Mouse (Mus musculus) heart, adult 2 months (tissue): ENCODE data around the gene Abhd5. TPM values are rescaled to one million over a fixed set of nuclear protein-coding genes. Genes with fewer than 3 reads are reported as not detected.

Experiments
- DNase-seq, 2 experiments: peaks; one replicate each; pipeline ENCODE4 v3.0.0; 2021
- H3K27ac ChIP-seq: fragments of 200-600 bp; 2 replicates; pipeline ENCODE4 v1.8.1; 2022
- H3K27me3 ChIP-seq: fragments of 200-500 bp; 2 replicates; pipeline ENCODE4 v1.6.1; 2012; ENCODE audit warnings: mild to moderate bottlenecking, low read length, inconsistent platforms, mixed read lengths; ENCODE audit not compliant: control insufficient read depth, insufficient read depth
- H3K36me3 ChIP-seq: fragments of 200-500 bp; 2 replicates; pipeline ENCODE4 v1.6.1; 2012; ENCODE audit warnings: low read length, inconsistent platforms; ENCODE audit not compliant: control insufficient read depth, insufficient read depth
- H3K4me1 ChIP-seq: fragments of 200-500 bp; 2 replicates; pipeline ENCODE4 v1.6.1; 2011; ENCODE audit warnings: low read length; ENCODE audit not compliant: control insufficient read depth, insufficient read depth
- H3K4me3 ChIP-seq: fragments of 200-600 bp; 2 replicates; pipeline ENCODE4 v1.8.1; 2022
- H3K79me2 ChIP-seq: fragments of 200-500 bp; replicated peaks from 2 replicates; pipeline ENCODE4 v1.6.1; 2012; ENCODE audit warnings: mild to moderate bottlenecking, inconsistent platforms, low read length, moderate library complexity, mixed read lengths; ENCODE audit not compliant: control insufficient read depth, insufficient read depth
- H3K9ac ChIP-seq: fragments of 200-500 bp; 2 replicates; pipeline ENCODE4 v1.6.1; 2012; ENCODE audit warnings: low read depth, mild to moderate bottlenecking, control low read depth, inconsistent platforms, low read length, mixed read lengths
- CTCF ChIP-seq: fragments of 200-600 bp; IDR thresholded peaks from 2 replicates; pipeline ENCODE4 v1.8.1; 2022; ENCODE audit warnings: antibody characterized with exemption, mild to moderate bottlenecking, moderate library complexity
- EP300 ChIP-seq: fragments of 200-500 bp; IDR thresholded peaks from 2 replicates; pipeline ENCODE4 v1.6.1; 2011; ENCODE audit warnings: low read depth, low read length, control low read depth; ENCODE audit not compliant: insufficient read depth
- POLR2A ChIP-seq: fragments of 200-500 bp; IDR thresholded peaks from 2 replicates; pipeline ENCODE4 v1.6.1; 2011; ENCODE audit warnings: mild to moderate bottlenecking, low read depth, low read length, control low read depth; ENCODE audit not compliant: insufficient read depth
- WGBS: fragments of 180-500 bp; shearing (Covaris S2); methylation state at CpG from one replicate; pipeline ENCODE4 v1.1.7; 2018; 5-methylcytosine and 5-hydroxymethylcytosine counted together
- intact Hi-C: fragments of 180-260 bp; cut with DNase I; formaldehyde crosslinking; loops from one replicate; pipeline ENCODE4 v1.15.1; 2025
- polyA plus RNA-seq: library from polyadenylated mRNA; depleted of rRNA; stranded (reverse); fragments of >200 nt; gene quantifications from 2 replicates; pipeline ENCODE4 v1.2.3, GENCODE M21; 2012
- total RNA-seq, 2 experiments: library from RNA; stranded (reverse); gene quantifications; 2 replicates each; pipeline ENCODE4 v1.2.3; 2021

The Abhd5 gene
- total and polyA plus RNA-seq, 3 experiments = 31.8 to 63.2 (median 53.3) TPM

- intact Hi-C loops = loop anchor here (10.0 kb wide), 3 partner anchors 63 to 503 kb away; partner anchors contain the start of genes Ano10 and Higd1a
- 82% methylated on average over 1 of the region's 1 CpGs for WGBS
- no peak for DNase-seq
Measured at GRCm38 (mm10) chr9:122357626-122358025, 6.2 kb downstream of the Abhd5 start.

GRCm38 (mm10) chr9:122364171-122364570 is 12.8 kb downstream of the Abhd5 start:
- H3K79me2 ChIP-seq = no peaks in the 10 kb centered on the region
- no peaks in the 10 kb centered on the region for H3K27me3 ChIP-seq
- H3K27ac ChIP-seq = no peak overlapping the region
- TF ChIP-seq EP300 (no peak), CTCF (no peak), POLR2A (no peak)
- no peaks in the 10 kb centered on the region for H3K36me3 ChIP-seq
- no peak for DNase-seq
- WGBS = 95% methylated on average over 1 of the region's 1 CpGs
- H3K9ac ChIP-seq = no peak overlapping the region
- H3K4me1 ChIP-seq = peaks cover 2% of the 10 kb centered on the region; the same call in 1 of the 2 replicates
- H3K4me3 ChIP-seq = no peak overlapping the region
- intact Hi-C loops = no loop called here

More at GRCm38 (mm10) chr9:122357626-122358025, 6.2 kb downstream of the Abhd5 start:
- no peaks in the 10 kb centered on the region; the same call in 1 of the 2 replicates for H3K79me2 ChIP-seq
- no peak overlapping the region for H3K4me3 ChIP-seq
- H3K27me3 ChIP-seq = no peaks in the 10 kb centered on the region
- peaks cover 5% of the 10 kb centered on the region for H3K4me1 ChIP-seq
- no peak overlapping the region for H3K9ac ChIP-seq
- H3K36me3 ChIP-seq = peaks cover 12% of the 10 kb centered on the region
- TF ChIP-seq POLR2A = no peak
- H3K27ac ChIP-seq = no peak overlapping the region

GRCm38 (mm10) chr9:122370292-122370794 is 18.9 kb downstream of the Abhd5 start:
- Histone ChIP-seq H3K27me3 (0 out of 2 replicates have a peak, but pooled peaks cover 1% of the 10 kb centered on the region), H3K4me3 (no peak overlapping the region), H3K36me3 (peaks cover 4% of the 10 kb centered on the region; the same call in 1 of the 2 replicates), H3K9ac (no peak overlapping the region), H3K79me2 (peaks cover 2% of the 10 kb centered on the region), H3K27ac (no peak overlapping the region), H3K4me1 (peaks cover 4% of the 10 kb centered on the region)
- intact Hi-C loops = no loop called here
- WGBS = 92% methylated on average over 6 of the region's 6 CpGs
- no peak for TF ChIP-seq POLR2A
- TF ChIP-seq CTCF = no peak
- TF ChIP-seq EP300 = no peak
- DNase-seq = no peak

- no peak for DNase-seq
- H3K79me2 ChIP-seq = peaks cover 2% of the 10 kb centered on the region
- H3K9ac ChIP-seq = no peak overlapping the region
- TF ChIP-seq CTCF (no peak), POLR2A (no peak), EP300 (no peak)
- intact Hi-C loops = no loop called here
- H3K4me3 ChIP-seq = no peak overlapping the region
- H3K36me3 ChIP-seq = peaks cover 4% of the 10 kb centered on the region; the same call in 1 of the 2 replicates
- 20% methylated on average over 4 of the region's 4 CpGs for WGBS
- H3K27ac ChIP-seq = no peak overlapping the region
- 0 out of 2 replicates have a peak, but pooled peaks cover 1% of the 10 kb centered on the region for H3K27me3 ChIP-seq
- peaks cover 3% of the 10 kb centered on the region for H3K4me1 ChIP-seq
Measured at GRCm38 (mm10) chr9:122372506-122372905, 21.1 kb downstream of the Abhd5 start.

GRCm38 (mm10) chr9:122372991-122373390 is 21.6 kb downstream of the Abhd5 start:
- peaks cover 2% of the 10 kb centered on the region for H3K79me2 ChIP-seq
- H3K9ac ChIP-seq = no peak overlapping the region
- H3K4me3 ChIP-seq = no peak overlapping the region
- WGBS = 49% methylated on average over 1 of the region's 1 CpGs
- TF ChIP-seq EP300 (no peak), POLR2A (no peak), CTCF (no peak)
- no peak overlapping the region for H3K27ac ChIP-seq
- intact Hi-C loops = no loop called here
- H3K4me1 ChIP-seq = peaks cover 3% of the 10 kb centered on the region
- 0 out of 2 replicates have a peak, but pooled peaks cover 1% of the 10 kb centered on the region for H3K27me3 ChIP-seq
- peaks cover 4% of the 10 kb centered on the region; the same call in 1 of the 2 replicates for H3K36me3 ChIP-seq
- DNase-seq = no peak

- DNase-seq = no peak
- Histone ChIP-seq H3K9ac (no peak overlapping the region), H3K27me3 (no peaks in the 10 kb centered on the region), H3K27ac (no peak overlapping the region), H3K36me3 (no peaks in the 10 kb centered on the region), H3K4me3 (no peak overlapping the region), H3K4me1 (no peaks in the 10 kb centered on the region), H3K79me2 (no peaks in the 10 kb centered on the region)
- WGBS = 70% methylated on average over 6 of the region's 6 CpGs
- no peak for TF ChIP-seq POLR2A
- no peak for TF ChIP-seq CTCF
- no peak for TF ChIP-seq EP300
- intact Hi-C loops = no loop called here
Measured at GRCm38 (mm10) chr9:122378986-122379385, 27.6 kb downstream of the Abhd5 start.

GRCm38 (mm10) chr9:122380959-122381358 is 29.6 kb downstream of the Abhd5 start:
- DNase-seq = no peak
- 90% methylated on average over 6 of the region's 6 CpGs for WGBS

More at GRCm38 (mm10) chr9:122380959-122381358, 29.6 kb downstream of the Abhd5 start:
- Histone ChIP-seq H3K79me2 (no peaks in the 10 kb centered on the region), H3K27me3 (no peaks in the 10 kb centered on the region), H3K9ac (no peak overlapping the region), H3K36me3 (no peaks in the 10 kb centered on the region), H3K4me3 (no peak overlapping the region), H3K27ac (no peak overlapping the region), H3K4me1 (no peaks in the 10 kb centered on the region)
- intact Hi-C loops = no loop called here
- TF ChIP-seq EP300 (no peak), POLR2A (no peak), CTCF (no peak)
